Mouse (Mus musculus): Measurements from ENCODE around the gene Rp2.
"Not testable (repeated sequence)": the region's sequence is repeated elsewhere in the genome, so short reads cannot be mapped to it uniquely, and the experiment has no call there.

Rp2 gene

GRCm38 (mm10) chrX:20364391-20365365, at the start of gene Rp2:
TSS of gene Rp2 (plus strand) at chrX:20364481.
- peak; percentile 80 for DNase-seq (ENCODE audit: low read depth, low spot score)

- peak; percentile 44 for DNase-seq (ENCODE audit: low read depth, low spot score)
Observed at GRCm38 (mm10) chrX:20332756-20333155, 31.5 kb upstream of the Rp2 start.

- DNase-seq (ENCODE audit: low read depth, low spot score), result no peak
Observed at GRCm38 (mm10) chrX:20335722-20336121, 28.6 kb upstream of the Rp2 start.

GRCm38 (mm10) chrX:20344980-20345379, 19.3 kb upstream of the Rp2 start:
- DNase-seq (ENCODE audit: low read depth, low spot score), result no peak

GRCm38 (mm10) chrX:20346355-20346754, 17.9 kb upstream of the Rp2 start:
- no peak for DNase-seq (ENCODE audit: low read depth, low spot score)

GRCm38 (mm10) chrX:20350241-20350640, 14.0 kb upstream of the Rp2 start:
- DNase-seq (ENCODE audit: low read depth, low spot score), result not testable (repeated sequence)

GRCm38 (mm10) chrX:20355283-20355682, 9.0 kb upstream of the Rp2 start:
- DNase-seq (ENCODE audit: low read depth, low spot score), result no peak

GRCm38 (mm10) chrX:20356309-20356708, 8.0 kb upstream of the Rp2 start:
- DNase-seq (ENCODE audit: low read depth, low spot score), result no peak

GRCm38 (mm10) chrX:20366036-20366435, 1.8 kb downstream of the Rp2 start:
- DNase-seq (ENCODE audit: low read depth, low spot score), result no peak

- no peak for DNase-seq (ENCODE audit: low read depth, low spot score)
Observed at GRCm38 (mm10) chrX:20379347-20380014, 15.2 kb downstream of the Rp2 start.

GRCm38 (mm10) chrX:20382260-20382659, 18.0 kb downstream of the Rp2 start:
- no peak for DNase-seq (ENCODE audit: low read depth, low spot score)

- no peak for DNase-seq (ENCODE audit: low read depth, low spot score)
Observed at GRCm38 (mm10) chrX:20387006-20387405, 22.7 kb downstream of the Rp2 start.

- not testable (repeated sequence) for DNase-seq (ENCODE audit: low read depth, low spot score)
Observed at GRCm38 (mm10) chrX:20391964-20392363, 27.7 kb downstream of the Rp2 start.

GRCm38 (mm10) chrX:20392942-20393341, 28.7 kb downstream of the Rp2 start:
- DNase-seq (ENCODE audit: low read depth, low spot score), result no peak

- DNase-seq (ENCODE audit: low read depth, low spot score), result no peak
Observed at GRCm38 (mm10) chrX:20404068-20404467, 39.8 kb downstream of the Rp2 start.

GRCm38 (mm10) chrX:20406909-20407308, 42.6 kb downstream of the Rp2 start:
- DNase-seq (ENCODE audit: low read depth, low spot score), result no peak

- no peak for DNase-seq (ENCODE audit: low read depth, low spot score)
Observed at GRCm38 (mm10) chrX:20407676-20408075, 43.4 kb downstream of the Rp2 start.

GRCm38 (mm10) chrX:20411382-20411781, 47.1 kb downstream of the Rp2 start:
- no peak for DNase-seq (ENCODE audit: low read depth, low spot score)

GRCm38 (mm10) chrX:20412221-20412620, 47.9 kb downstream of the Rp2 start:
- DNase-seq (ENCODE audit: low read depth, low spot score), result no peak

- DNase-seq (ENCODE audit: low read depth, low spot score), result peak; percentile 40
Observed at GRCm38 (mm10) chrX:20414885-20415622, 50.8 kb downstream of the Rp2 start.

GRCm38 (mm10) chrX:20418461-20418860, 54.2 kb downstream of the Rp2 start:
- no peak for DNase-seq (ENCODE audit: low read depth, low spot score)

- DNase-seq (ENCODE audit: low read depth, low spot score), result no peak
Observed at GRCm38 (mm10) chrX:20419536-20419935, 55.3 kb downstream of the Rp2 start.

Measured in telencephalon, adult 2 months (tissue).